Mouse (Mus musculus) CH12F3 (cell line): ENCODE measurements around the gene Hyou1.
"Not testable (repeated sequence)": the region's sequence is repeated elsewhere in the genome, so short reads cannot be mapped to it uniquely, and the experiment has no call there.

Experiments
- in situ Hi-C: fragments of 300-500 bp; cut with MboI; formaldehyde crosslinking; loops from 2 replicates; pipeline ENCODE4 v1.14.3; 2020; ENCODE audit warnings: low sequenced_read_pairs

Gene Hyou1

DNA sequence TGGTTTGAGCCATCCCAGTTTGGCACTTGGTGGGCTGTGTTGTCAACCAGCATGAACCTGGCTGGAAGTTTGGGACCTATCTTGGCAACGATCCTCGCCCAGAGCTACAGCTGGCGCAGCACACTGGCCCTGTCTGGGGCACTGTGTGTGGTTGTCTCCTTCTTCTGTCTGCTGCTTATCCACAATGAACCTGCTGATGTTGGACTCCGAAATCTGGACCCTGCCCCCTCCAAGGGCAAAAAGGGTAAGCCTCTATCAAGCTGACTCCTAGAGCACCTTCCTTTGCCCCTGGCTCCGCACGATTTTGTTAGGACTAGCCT lies 20.5 kb downstream of the Hyou1 start:
- in situ Hi-C loops = no loop called here

DNA sequence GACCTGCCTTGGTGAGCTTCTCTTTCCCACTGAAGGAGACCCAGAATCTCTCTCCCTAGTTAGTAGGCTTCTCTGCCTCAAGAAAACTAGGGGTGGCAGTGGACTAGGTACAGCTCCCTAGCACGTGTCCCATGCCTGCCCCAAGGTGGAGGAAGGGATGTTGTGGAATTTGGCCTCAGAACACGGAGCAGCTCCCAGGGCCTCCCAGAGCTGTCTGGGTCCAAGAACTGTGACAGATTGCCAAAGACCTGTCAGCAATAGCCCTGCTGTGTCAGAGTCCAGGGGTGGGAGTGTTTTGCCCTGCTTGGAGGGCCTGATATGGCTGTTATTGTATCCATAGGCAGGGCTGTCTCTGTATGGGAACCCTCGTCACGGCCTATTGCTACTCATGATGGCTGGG lies 21.8 kb downstream of the Hyou1 start:
- in situ Hi-C loops = no loop called here

DNA sequence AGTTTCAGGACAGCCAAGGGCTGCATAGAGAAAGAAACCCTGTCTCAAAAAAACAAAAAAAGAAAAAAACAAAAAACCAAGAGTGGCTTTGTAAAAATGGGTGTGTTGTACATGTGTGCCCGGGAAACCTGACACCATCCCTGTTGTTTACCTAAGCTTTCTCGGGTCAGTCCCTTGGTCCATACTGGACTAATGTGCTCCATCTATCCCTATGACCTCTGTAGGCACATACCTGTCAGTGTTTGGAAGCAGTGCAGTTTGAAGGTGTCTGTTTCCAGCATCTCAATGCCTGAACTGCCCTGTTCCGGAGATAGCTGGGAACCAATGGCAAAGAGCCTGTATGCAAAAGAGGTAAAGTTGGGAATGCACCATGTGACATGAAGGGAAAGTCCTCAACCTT lies 25.7 kb downstream of the Hyou1 start:
- in situ Hi-C loops = no loop called here

DNA sequence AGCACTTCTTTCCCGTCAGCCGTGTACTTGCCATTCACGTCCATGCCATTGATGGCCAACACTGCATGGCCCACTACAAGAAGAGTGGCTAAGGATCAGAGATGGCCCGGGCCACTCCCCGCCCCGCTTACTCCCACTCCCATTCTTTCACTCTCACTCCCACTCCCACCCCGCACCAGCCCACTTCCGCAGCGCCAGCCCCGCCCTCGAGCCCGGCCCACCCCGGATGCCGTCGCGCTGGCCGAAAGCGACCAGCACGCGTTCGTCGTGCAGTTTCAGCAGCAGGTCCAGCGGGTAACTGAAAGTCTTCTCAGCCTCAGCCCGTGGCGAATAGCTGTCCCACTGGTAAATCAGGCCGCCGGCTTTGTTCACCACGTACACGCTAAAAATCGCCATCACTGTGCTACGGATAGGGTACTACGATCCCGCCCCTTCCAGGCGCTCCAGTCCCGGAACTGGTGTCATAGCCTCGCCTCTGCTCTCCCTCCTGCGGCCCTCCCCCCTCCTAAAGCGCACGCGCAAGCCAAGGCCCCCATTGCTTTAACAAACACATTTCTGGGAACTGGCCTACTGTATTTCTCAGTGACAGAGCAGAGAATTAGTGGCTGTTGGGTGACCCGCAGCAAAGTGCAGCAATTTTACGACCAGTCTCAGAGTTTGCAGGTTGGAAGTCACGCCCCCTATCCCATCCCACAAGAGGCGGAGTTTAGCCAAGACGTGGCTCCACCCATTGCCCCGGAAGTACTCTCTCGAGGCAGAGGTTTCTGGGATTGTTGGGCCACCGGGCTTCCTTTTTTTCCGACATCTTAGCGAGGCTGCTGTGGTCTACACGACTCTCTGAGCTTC lies 27.8 kb downstream of the Hyou1 start, which contains the start of the genes Rps25 and Trappc4:
Gene Rps25, plus strand, starts transcription at position 234 of the 846 bp plus-strand sequence.
Gene Trappc4, minus strand, starts transcription at position 695 of the 846 bp plus-strand sequence.
- in situ Hi-C loops = no loop called here

DNA sequence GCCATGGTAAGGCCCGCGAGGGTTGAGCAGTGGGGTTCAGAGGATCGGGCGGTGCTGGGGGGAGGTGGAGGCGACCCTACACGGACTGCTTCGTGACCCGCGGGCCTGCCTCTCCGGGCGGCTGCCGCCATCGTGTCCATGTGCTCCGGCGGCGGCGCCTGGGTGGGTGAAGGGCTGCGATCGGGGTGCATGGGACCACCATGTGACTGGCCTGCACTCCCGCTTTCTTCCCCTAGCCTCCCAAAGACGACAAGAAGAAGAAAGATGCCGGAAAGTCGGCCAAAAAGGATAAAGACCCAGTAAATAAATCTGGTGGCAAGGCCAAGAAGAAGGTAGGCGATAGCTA lies 28.4 kb downstream of the Hyou1 start:
- in situ Hi-C loops = no loop called here

DNA sequence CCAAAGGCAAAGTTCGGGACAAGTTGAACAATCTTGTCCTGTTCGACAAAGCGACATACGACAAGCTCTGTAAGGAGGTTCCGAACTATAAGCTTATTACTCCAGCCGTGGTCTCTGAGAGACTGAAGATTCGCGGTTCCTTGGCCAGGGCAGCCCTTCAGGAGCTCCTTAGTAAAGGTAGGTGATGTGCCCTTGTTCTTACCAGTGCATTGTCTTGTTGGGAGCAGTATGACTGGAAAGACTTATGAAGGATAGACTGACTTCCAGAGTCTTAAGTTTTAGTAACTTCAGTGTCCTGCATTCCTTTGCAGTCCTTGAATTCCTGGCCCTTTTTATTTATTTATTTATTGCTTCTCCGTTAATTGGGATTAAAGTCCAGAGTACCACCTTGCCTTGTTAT lies 29.4 kb downstream of the Hyou1 start:
- in situ Hi-C loops = not testable (repeated sequence)

DNA sequence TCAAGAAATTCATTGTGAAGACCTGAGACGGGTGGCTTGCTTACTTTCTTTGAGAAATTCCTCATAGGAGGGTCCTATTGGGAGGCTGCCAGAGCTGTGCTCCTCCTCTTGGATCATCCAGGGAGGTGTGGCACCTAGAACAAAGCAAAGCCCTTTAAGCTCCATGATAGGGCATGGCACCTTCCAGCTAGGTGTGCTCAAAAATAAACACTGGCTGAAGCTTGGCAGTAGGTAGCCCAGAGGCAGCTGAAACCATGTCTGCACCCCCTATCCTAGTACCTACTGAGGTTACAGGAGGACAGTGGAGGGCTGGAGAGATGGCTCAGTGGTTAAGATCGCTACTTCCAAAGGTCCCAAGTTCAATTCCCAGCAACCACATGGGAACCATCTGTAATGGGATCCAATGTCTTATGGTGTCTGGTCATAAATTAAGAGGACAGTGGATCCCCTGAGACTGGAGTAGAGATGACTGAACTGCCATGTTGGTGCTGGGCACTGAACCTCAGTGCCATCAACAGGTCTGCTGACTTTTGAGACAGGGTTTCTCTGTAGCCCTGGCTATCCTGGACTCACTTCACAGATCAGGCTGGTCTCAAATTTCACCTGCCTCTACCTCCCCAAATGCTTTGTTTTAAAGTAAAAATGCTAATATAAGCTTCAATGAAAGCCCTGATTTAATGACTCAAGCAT lies 31.5 kb downstream of the Hyou1 start:
- in situ Hi-C loops = no loop called here

DNA sequence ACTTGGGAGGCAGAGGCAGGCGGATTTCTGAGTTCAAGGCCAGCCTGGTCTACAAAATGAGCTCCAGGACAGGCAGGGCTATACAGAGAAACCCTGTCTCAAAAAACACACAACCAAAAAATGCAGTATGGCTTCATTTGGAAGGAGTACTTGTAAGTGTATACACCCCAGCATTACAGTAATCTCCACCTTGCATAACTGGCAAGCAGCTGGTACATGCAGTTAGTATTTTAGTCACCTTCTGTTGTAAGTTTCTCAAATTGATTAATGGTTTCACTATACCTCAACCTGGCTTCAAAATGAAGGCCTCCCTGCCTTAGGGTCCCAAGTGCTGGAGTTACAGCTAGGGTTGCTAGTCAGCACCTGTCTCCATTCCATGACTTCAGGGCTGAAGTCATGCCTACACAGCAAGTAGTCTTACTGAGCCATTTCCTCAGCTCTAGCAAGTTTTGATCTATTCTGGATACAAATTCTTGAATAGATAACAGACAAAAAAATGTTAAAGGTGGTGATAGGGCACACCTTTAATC lies 32.4 kb downstream of the Hyou1 start:
- in situ Hi-C loops = no loop called here

DNA sequence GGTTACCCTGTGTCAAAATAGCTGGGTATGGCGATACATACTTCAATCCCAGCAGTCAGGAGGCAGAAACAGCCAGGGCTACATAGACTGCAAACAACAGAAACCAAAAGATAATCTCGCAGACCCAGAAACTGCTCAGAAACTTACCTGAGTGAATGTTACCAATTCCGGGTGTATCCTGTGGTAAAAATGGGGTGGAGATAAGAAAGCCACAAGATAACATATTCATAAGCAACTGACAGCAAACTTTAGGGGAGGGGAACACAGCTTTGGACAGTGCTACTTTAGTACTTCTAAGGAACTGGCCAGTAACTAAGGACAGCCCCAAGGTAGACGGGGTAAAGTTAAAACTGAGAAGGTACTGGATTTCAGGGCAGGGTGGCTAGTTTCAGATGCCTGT lies 33.0 kb downstream of the Hyou1 start:
- in situ Hi-C loops = no loop called here

DNA sequence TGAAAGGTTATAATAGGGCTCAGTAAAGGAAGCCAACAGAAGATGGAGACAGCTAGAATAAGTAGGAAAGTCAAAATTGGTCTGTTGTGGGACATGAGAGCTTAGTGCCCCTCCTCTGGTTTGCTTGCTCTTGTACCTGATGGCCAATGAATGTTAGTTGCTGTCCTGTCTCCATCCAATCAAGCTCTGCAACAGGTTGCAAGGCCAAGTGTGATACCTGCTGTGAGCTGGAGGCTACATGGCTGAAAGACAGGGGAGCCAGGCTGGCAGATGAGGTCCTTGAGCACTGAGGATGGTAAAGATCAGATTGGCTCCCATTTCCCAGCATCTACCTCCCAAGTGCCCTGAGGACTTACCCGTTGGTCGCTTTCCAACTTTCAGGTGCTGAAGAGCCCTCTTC lies 33.5 kb downstream of the Hyou1 start:
- in situ Hi-C loops = no loop called here

DNA sequence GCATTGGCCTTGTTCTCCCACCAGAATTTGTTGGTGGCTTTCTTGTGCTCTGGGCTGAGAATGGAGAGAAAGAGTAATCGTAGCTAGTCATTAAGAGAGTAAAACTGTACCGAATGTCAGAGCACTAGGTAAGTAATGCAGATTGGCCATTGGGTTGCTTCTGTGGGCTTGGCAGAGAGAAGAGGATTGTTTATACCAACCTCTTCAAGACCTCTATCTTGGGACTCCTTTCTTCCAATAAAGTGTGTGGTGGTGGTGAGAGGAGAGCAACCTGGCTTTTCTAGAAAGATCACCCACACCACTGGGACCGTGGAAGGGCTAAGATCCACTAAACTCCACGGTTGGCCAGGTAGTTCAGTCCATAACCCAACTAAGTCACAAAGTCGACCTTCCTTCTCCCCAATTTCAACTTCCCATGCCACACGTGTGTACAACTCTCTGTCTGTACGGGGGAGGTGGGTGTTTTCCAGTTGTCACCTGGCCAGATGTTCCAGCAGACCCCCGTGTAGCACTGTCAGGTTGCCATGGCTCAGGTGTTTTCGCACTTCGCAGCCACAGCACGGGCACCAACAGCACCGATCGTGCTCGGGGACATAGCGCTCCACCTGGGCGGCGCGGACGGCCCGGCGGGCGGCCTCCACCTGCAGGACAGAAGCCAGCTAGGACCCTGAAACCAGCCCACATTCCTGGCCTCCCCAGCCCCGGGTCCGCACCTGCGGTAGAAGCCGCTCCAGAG lies 38.0 kb downstream of the Hyou1 start:
- in situ Hi-C loops = no loop called here

DNA sequence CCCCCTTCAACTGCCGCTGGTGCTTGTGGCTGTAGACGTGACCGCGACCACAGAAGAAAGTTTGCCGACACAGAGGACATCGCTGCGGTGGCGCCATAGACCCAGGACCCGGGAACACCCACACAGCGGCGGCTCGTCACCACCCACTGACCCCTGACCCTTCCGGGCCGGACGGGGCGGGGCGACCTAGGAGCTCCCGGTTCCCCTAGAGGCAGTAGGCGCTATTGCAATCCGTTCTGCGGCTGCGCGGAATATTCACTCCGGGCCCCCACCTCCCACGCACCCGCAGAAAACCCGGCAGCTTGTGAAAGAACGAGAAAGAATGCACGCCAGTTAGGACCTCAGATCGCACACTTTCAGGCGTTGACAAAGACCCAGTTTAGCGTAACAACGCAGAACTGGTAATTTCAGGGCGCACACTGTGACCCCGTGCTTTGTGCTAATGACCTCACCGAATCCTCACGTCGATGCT lies 38.6 kb downstream of the Hyou1 start:
- in situ Hi-C loops = no loop called here

DNA sequence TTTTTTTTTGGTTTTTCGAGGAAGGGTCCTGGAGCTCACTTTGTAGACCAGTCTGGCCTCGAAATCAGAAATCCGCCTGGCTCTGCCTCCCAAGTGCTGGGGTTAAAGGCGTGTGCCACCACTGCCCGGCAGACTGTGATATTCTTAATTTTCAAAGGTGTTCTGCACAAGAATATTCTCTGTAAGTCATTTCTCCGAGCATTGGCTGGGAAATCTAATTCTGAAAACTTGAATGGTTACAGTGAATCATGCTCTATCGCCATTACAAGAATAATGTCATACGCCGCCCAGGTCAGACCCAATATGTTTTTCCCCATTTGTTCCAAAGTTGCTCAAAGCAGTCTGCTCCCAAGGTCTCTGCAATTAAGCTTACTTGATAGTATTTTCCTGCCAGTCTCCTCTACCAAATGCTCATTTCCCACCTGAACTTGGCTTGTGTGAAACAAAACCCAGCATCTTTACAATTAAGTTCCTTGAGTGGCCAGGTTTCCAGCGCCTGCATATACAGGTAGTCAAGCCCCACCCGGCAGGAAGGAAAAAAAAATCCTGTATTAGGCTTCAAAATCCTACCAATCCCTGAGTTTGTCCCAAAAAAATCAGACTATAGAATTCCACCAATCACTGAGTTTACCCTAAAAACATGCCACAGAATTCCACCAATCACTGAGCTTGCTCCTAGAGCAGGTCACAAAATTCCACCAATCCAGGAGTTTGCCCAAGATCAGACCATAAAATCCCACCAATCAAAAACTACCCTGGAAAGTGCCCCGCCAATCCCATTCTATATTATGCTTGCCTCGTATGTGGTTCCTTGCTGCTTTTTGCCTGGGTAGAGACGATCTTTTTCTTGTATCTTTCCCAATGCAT lies 39.5 kb downstream of the Hyou1 start, which contains the start of gene Ccdc84:
Gene Ccdc84, minus strand, starts transcription at position 51 of the 867 bp plus-strand sequence.
- in situ Hi-C loops = no loop called here

DNA sequence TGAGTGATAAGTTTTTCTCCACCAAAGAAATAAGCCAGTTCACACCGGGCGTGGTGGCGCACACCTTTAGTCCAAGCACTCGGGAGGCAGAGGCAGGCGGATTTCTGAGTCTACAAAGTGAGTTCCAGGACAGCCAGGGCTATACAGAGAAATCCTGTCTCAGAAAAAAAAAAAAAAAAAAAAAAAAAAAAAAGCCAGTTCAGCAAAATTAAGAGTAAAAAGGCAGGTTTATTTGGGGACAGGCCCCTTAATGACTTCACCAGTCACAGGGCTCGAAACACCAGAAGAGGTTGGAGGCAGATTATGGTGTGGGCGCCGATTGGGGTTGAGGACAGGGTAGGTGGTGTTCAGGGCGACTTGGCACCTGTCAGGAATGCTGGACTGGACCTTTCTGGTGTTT lies 40.4 kb downstream of the Hyou1 start:
- in situ Hi-C loops = not testable (repeated sequence)

DNA sequence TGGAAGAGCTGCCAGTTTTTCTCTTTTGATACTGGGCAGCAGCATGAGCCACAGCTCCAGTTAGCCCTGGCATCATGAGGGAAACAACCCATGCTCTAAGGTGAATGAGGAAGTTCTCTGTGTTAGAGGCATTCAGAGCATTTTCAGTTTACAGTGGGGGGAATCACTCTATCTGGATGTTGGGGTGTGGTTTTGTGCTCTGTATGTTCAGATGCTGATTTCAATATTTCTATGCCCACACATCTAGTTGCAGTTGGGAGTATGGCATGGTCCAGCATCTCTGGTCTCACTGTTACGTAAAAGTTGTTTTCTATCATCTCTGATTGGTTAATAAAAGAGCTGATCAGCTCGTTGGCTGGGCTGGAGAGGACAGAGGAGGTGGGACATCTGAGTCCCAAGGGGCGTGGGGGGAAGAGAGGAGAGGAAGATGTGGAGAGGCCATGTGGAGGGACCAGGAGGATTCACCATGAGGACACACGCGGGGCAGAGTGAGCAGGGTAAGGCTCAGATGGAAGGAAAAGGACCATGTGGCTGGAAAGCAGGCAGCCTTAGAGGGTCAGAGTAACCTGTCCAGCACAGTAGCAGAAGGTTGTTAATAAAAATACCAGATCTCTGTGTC lies 41.1 kb downstream of the Hyou1 start:
- in situ Hi-C loops = no loop called here

DNA sequence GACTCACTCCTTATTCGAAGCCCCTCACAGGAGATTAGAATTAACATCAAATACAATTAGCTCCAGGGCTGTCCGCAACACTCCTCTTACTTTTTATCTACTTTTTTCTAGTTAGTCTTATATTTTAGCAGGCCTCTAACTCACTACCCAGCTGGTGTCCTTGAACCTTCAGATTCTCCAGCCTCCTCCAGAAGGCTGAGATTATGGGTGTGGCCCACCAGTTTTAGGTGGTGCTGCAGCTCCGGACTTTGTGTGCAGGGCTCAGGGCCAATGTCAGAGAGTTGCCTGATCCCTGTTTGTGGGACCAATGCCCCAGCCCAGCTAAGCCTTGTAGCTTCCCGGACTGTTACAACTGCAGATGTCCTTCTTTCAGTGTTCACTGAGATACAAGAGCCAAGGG lies 44.3 kb downstream of the Hyou1 start:
- in situ Hi-C loops = no loop called here

DNA sequence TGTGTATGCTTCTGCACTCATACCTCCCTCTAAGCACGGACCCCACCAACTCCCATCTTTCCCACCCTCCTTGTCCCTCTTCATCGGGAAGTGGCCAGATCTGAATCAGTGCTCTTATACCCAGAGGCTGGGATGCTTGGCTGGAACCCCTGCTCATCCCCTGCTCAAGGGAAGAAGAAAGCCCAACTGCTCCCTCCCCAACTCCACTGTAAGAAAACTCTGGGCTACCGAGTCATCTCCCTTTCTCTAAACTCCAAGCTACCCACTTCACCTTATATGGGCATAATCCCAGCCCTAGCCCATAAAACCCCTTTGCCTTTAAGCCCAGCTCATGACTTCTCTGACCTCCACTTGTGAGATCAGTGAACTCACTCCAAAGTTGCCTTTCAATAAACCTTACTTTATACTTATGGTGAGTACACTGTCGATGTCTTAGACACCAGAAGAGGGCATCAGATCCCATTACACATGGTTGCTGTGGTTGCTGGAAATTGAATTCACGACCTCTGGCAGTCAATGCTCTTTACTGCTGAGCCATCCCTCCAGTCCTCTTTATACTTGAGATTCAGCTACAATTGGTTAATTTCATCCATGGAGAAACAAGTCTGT lies 53.4 kb downstream of the Hyou1 start:
- in situ Hi-C loops = no loop called here

DNA sequence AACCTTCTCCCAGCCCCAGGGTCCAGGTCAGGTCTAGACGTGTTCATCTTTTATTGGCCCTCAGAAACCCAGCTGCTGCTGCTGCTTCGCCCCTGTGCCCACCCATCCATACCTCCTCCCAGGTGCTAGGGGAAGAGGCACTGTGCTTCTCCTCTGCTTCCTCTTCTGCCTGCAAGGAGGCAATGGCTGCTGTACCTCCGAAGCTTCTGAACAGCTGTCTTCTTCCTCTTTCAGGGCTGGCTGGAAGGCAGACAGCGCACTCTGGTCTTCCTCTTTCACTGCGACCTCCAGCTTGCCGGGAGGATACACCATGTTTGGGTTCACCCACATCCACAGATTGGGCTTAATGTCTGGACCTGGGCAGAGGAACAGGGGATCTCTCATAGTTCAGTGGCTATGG lies 56.5 kb downstream of the Hyou1 start:
- in situ Hi-C loops = no loop called here

DNA sequence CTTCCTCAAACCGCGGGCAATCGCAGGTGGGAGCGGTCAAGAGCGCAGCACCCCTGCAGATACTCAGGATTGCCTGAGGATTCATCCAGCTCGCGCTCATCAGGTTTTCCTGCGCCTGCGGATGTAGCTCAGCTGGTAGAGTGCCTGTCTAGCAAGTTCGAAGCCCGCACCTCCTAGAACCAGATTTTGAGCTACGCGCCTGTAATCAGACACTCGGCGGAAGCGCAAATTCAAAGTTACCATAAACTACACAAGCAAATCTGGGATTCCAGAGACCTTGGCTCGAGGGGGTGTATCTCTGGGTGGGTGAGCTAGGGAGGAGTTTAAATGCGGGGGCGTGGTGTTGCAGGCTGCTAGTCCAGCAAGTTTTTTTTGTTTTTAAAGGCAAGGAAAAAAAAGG lies 61.7 kb downstream of the Hyou1 start, which contains the start of gene Foxr1:
Gene Foxr1, minus strand, starts transcription at position 176 of the 400 bp plus-strand sequence.
- in situ Hi-C loops = no loop called here
